Mouse (Mus musculus) MEL (cell line): ENCODE results near the gene Prelid3b.

Source experiments
- CHD2 ChIP-seq: IDR thresholded peaks from 2 replicates; pipeline ENCODE4 v1.6.1; 2011; ENCODE audit warnings: low read length, improper control_type of control experiment
- CTCF ChIP-seq, 3 experiments: IDR thresholded peaks in 2 of 3; conservative IDR thresholded peaks in 1 of 3; 2 replicates each; pipeline ENCODE4 v1.5.1; 2011 to 2012; ENCODE audit warnings: low read length in 3 of 3, low read depth in 2 of 3, mild to moderate bottlenecking in 2 of 3, improper control_type of control experiment in 1 of 3, inconsistent platforms in 1 of 3, mixed read lengths in 1 of 3, moderate library complexity in 1 of 3; ENCODE audit not compliant: control insufficient read depth in 1 of 3, insufficient read depth in 1 of 3, poor library complexity in 1 of 3, severe bottlenecking in 1 of 3
- JUND ChIP-seq: IDR thresholded peaks from 2 replicates; pipeline ENCODE4 v1.6.1; 2011; ENCODE audit warnings: low read depth, mild to moderate bottlenecking, improper control_type of control experiment, low read length
- MAX ChIP-seq: IDR thresholded peaks from 2 replicates; pipeline ENCODE4 v1.6.1; 2011; ENCODE audit warnings: low read length, improper control_type of control experiment
- POLR2A ChIP-seq, 2 experiments: IDR thresholded peaks; 2 replicates each; pipeline ENCODE4 v1.6.1; 2011 to 2012; ENCODE audit warnings: low read length in 2 of 2, mild to moderate bottlenecking in 2 of 2, control low read depth in 1 of 2, improper control_type of control experiment in 1 of 2, low read depth in 1 of 2, moderate library complexity in 1 of 2; ENCODE audit not compliant: control insufficient read depth in 1 of 2, insufficient read depth in 1 of 2, poor library complexity in 1 of 2
- RCOR1 ChIP-seq: IDR thresholded peaks from 2 replicates; pipeline ENCODE4 v1.6.1; 2012; ENCODE audit warnings: low read depth, mild to moderate bottlenecking, inconsistent platforms, low read length, improper control_type of control experiment
- TAL1 ChIP-seq: IDR thresholded peaks from 2 replicates; pipeline ENCODE4 v1.6.1; 2012; ENCODE audit warnings: mild to moderate bottlenecking, inconsistent platforms, low read length, moderate library complexity, mixed read lengths
- ZC3H11A ChIP-seq: IDR thresholded peaks from 2 replicates; pipeline ENCODE4 v1.6.1; 2012; ENCODE audit warnings: low read depth, mild to moderate bottlenecking, inconsistent platforms, low read length, improper control_type of control experiment
- ZNF384 ChIP-seq: IDR thresholded peaks from 2 replicates; pipeline ENCODE4 v1.6.1; 2012; ENCODE audit warnings: low read depth, mild to moderate bottlenecking, inconsistent platforms, low read length, improper control_type of control experiment

GRCm38 (mm10) chr2:174500814-174501503 lies 28.1 kb upstream of the Prelid3b start:
- TF ChIP-seq CHD2 (no peak), MAX (no peak), POLR2A (IDR thresholded peaks at IDR 0.05; ENCODE audit: control insufficient read depth in 1 of 2, insufficient read depth in 1 of 2, low read depth in 1 of 2, low read length in 2 of 2, poor library complexity in 1 of 2) (no peak), CTCF (IDR thresholded peaks at IDR 0.05 in 2 of 3, conservative IDR thresholded peaks at IDR 0.05 in 1 of 3; ENCODE audit: control insufficient read depth in 1 of 3, insufficient read depth in 1 of 3, low read depth in 2 of 3, low read length in 3 of 3, poor library complexity in 1 of 3, severe bottlenecking in 1 of 3) (no peak), ZNF384 (no peak), RCOR1 (no peak), TAL1 (no peak), ZC3H11A (no peak), JUND (no peak)
